In genomic region chr12:6588031-6588701, GRCm38 (mm10) we compare ENCODE assay signal across 16 mouse cellular contexts.
DNase-seq lines count a peak whose midpoint lies in the region; ATAC-seq and TF ChIP-seq lines count a peak whose summit lies in the region.
"Had no signal": no experiment of that assay in that cellular context is flagged by ENCODE, and none has a peak within 500 bp of the region (broad histone marks: within the 10 kb centered on the region; RNA-seq: fewer than 3 reads in every experiment).

No protein-coding gene starts in this region.

- H3K4me2 ChIP-seq in forebrain, postnatal 0 days (ENCODE audit: low read depth): no peak overlapping the region
- H3K4me2 ChIP-seq: liver, embryonic 12.5 days; lung, embryonic 15.5 days had no signal

- H3K9ac ChIP-seq in forebrain, postnatal 0 days: no peak overlapping the region
- H3K9ac ChIP-seq: liver, embryonic 12.5 days; lung, embryonic 15.5 days had no signal

- ATAC-seq in forebrain, postnatal 0 days: 0 out of 2 replicates have a peak, but pooled peaks have one; percentile 48
- ATAC-seq: intestine, embryonic 16.5 days; liver, embryonic 12.5 days had no signal

- no peak for TF ChIP-seq CTCF in forebrain, postnatal 0 days (IDR thresholded peaks at IDR 0.05; ENCODE audit: low read depth)

- H3K27me3 ChIP-seq in forebrain, postnatal 0 days (ENCODE audit: insufficient read depth, low read length): no peaks in the 10 kb centered on the region
- H3K27me3 ChIP-seq: liver, embryonic 12.5 days; lung, embryonic 15.5 days had no signal

- no peak overlapping the region for H3K27ac ChIP-seq in forebrain, postnatal 0 days (ENCODE audit: low read depth, low read length)
- H3K27ac ChIP-seq: embryonic facial prominence, embryonic 10.5 days; liver, embryonic 12.5 days; lung, embryonic 15.5 days had no signal

- no peaks in the 10 kb centered on the region for H3K4me1 ChIP-seq in forebrain, postnatal 0 days (ENCODE audit: insufficient read depth)
- H3K4me1 ChIP-seq: embryonic facial prominence, embryonic 10.5 days; liver, embryonic 12.5 days; lung, embryonic 15.5 days had no signal

- WGBS in forebrain, postnatal 0 days: 20% methylated on average over 12 of the region's 12 CpGs

- H3K9me3 ChIP-seq in forebrain, postnatal 0 days (ENCODE audit: low read length): no peaks in the 10 kb centered on the region
- H3K9me3 ChIP-seq: embryonic facial prominence, embryonic 10.5 days; liver, embryonic 12.5 days; lung, embryonic 15.5 days had no signal

- H3K4me3 ChIP-seq in forebrain, postnatal 0 days (ENCODE audit: low read depth, low read length): no peak overlapping the region
- H3K4me3 ChIP-seq: embryonic facial prominence, embryonic 10.5 days; erythroblast, embryonic 14.5 days; liver, embryonic 12.5 days; lung, embryonic 15.5 days had no signal

- peak; percentile 41 to 88 for DNase-seq in adrenal gland, adult (ENCODE audit: inconsistent age in 2 of 2, low spot score in 1 of 2)
- no peak for DNase-seq in adrenal gland, postnatal 4 days (ENCODE audit: low spot score in 2 of 2)
- peak; percentile 38 for DNase-seq in ES-CJ7 (ENCODE audit: low read depth, low spot score)
- DNase-seq in adrenal gland, postnatal 36 days: peak; percentile 19 to 46
- DNase-seq in forebrain, postnatal 0 days: no peak
- DNase-seq in thymus, postnatal 10 days (ENCODE audit: low spot score in 2 of 2): no peak
- DNase-seq in heart, adult 18-20 months: no peak
- no peak for DNase-seq in lung, postnatal 36 days
- DNase-seq: cerebellum, adult 9-11 months; heart, postnatal 14 days; kidney, postnatal 14 days had no signal

- H3K36me3 ChIP-seq in forebrain, postnatal 0 days (ENCODE audit: insufficient read depth): no peaks in the 10 kb centered on the region
- H3K36me3 ChIP-seq: embryonic facial prominence, embryonic 10.5 days; liver, embryonic 12.5 days; lung, embryonic 15.5 days had no signal

Comparison
In these comparisons a context has a peak if more than half of its experiments do, and no peak if none do; other contexts are left out.
1. DNase-seq: peak in adrenal gland, adult (2 of 2), ES-CJ7 (single experiment) and adrenal gland, postnatal 36 days (2 of 2); none in adrenal gland, postnatal 4 days (0 of 2), forebrain, postnatal 0 days (single experiment), thymus, postnatal 10 days (0 of 2), heart, adult 18-20 months (0 of 2) and lung, postnatal 36 days (single experiment).